Mouse (Mus musculus) bone marrow, adult 2 months (tissue): ENCODE measurements around the gene Dcbld1.

Source experiments
- CTCF ChIP-seq: fragments of 200-500 bp; IDR thresholded peaks from 2 replicates; pipeline ENCODE4 v1.5.1; 2011; ENCODE audit warnings: low read length, control low read depth; ENCODE audit not compliant: control insufficient read depth, insufficient read depth
- POLR2A ChIP-seq: fragments of 200-500 bp; IDR thresholded peaks from 2 replicates; pipeline ENCODE4 v1.6.1; 2011; ENCODE audit warnings: low read depth, mild to moderate bottlenecking, control low read depth, low read length, borderline replicate concordance; ENCODE audit not compliant: control insufficient read depth

DNA sequence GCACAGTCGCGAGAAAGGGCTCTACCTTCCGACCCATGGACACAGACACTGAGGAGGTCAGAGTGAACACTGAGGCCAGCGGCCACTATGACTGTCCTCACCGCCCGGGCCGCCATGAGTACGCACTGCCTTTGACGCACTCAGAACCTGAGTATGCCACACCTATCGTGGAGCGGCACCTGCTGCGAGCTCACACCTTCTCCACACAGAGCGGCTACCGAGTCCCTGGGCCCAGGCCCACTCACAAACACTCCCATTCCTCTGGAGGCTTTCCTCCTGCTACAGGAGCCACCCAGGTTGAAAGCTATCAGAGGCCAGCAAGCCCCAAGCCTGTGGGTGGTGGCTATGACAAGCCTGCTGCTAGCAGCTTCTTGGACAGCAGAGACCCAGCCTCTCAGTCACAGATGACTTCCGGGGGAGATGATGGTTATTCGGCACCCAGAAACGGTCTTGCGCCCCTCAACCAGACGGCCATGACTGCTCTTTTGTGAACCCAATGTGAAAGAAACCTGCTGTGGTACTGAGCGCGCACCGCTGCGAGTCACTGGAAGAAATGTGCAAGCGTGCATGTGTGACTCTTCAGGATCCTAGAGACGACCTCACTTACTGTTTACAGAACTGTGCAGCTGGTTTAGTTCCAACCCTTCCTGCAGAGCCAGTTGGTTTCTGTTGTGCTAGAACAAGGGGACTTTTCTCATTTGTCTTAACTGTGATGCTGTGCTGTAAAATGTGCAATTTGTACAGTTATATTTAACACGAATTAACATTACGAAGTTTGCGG lies 86.3 kb downstream of the Dcbld1 start:
- TF ChIP-seq POLR2A = no peak
- TF ChIP-seq CTCF = no peak
